Mouse (Mus musculus) ES-CJ7 (cell line): ENCODE results near the gene Pdzd8.

Experiments used
- DNase-seq: peaks from one replicate; pipeline ENCODE4 v3.0.0; 2011; ENCODE audit warnings: low read depth, low spot score

Pdzd8 gene

GRCm38 (mm10) chr19:59354906-59355305 lies 9.3 kb upstream of the Pdzd8 start:
- no peak for DNase-seq

- DNase-seq = no peak
Measured at GRCm38 (mm10) chr19:59352760-59353159, 7.2 kb upstream of the Pdzd8 start.

DNA sequence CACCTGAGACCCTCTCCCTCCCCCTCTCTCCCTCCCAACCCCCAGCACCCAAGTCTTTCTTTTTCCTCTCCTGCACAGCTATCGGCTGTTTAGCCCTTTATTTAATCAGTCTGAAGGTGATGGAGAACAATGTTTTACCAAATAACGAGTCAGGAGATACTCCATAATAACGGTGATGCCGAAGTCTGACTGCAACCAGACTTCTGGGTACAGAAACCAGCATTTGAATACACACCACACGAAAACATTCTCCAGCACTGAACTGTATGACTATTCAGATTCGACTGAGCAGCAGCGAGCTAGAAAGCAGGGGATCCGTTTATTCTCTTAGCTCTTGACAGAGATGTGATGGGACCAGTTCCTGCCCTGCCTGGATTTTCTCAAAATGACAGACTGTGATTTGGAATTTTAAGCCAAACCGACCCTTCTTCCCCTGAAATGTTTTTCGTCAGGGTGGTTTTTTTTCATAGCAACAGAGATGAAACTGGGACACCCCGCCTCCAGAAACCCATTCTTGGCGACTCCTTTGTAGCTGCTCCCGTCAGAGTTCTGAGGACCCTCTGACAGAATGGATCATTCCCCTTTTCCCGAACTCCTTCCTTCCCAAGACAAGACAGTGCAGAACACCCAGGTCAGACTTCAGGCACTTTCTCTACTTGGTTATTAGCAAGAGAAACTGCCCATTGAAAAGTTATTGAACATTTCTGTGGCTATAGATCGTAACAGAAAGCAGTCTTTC lies 5.7 kb upstream of the Pdzd8 start:
- no peak for DNase-seq

DNA sequence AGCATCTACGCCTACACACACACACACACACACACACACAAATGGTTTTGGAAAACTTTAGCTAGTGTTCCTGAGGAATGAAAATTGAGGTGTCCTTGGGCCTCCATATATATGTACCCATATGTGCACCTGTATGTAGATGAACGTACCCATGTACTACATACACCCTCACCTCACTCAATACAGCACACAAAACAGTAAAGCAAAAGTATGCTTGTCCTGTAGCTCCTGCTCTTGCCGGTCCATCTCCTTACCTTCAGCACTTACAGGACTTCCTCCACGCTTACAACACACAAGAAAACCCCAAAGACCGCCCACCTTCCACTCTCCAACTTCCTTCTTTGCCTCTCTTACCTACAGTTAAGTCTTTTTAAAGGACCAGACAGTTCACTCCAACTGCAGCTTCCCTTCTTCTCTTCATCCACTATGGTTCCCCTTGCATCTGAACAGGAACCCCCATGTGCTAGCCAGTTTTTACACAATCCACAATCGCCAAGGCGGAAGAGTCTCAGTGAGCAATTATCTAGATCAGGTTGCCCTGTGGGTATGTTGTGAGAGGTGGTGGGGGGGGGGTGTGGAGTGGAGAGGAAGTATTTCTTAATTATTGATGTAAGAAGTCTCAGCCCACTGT lies 4.8 kb upstream of the Pdzd8 start:
- DNase-seq = no peak

GRCm38 (mm10) chr19:59349329-59349960 lies 3.9 kb upstream of the Pdzd8 start:
- no peak for DNase-seq

DNA sequence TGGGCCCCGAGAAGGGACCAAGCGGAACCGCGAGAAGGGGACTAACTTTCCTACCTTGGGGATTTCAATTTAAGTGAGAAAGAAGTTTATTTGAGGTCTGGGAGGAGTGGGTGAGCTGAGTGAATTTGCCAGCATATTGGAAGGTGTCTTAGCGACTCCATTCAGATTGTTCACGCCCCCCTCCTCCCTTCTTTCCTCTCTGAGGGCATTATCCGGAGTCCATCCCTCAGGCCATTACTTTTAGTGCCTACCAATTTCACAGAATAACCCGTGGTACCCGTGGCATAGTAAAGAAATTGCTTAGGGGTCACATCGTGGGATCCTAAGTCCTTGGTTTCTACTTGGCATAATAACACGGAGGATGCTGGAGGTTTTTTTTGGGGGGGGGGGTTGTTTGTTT lies 745 bp upstream of the Pdzd8 start:
- DNase-seq = peak; percentile 21

DNA sequence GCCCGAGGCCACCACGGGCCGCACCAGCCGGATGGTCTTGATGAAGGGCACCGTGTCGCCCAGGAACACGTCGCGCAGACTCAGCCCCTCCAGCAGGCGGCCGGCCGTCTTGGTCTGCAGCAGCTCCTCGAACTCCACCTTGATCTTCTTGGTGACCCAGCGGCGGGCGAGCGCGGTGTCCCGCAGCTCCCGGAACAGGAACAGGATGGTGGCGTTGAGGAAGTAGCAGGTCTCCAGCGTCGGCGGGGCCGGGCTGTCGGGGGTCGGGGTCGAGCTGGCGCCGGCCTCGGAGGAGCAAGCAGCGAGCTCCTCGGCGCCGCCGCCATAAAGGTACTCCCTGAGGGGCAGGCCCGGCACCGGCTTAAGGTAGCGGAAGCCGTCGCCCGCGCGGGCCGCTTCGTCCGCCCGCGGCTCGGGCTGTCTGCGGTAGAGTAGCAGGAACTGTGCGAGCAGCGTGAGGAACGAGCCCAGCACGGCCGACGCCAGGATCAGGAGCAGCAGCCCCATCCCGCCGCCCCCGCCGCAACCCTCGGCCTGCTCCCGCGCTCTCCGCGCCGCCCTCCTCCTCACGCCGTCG lies 411 bp downstream of the Pdzd8 start:
- DNase-seq = peak; percentile 34

DNA sequence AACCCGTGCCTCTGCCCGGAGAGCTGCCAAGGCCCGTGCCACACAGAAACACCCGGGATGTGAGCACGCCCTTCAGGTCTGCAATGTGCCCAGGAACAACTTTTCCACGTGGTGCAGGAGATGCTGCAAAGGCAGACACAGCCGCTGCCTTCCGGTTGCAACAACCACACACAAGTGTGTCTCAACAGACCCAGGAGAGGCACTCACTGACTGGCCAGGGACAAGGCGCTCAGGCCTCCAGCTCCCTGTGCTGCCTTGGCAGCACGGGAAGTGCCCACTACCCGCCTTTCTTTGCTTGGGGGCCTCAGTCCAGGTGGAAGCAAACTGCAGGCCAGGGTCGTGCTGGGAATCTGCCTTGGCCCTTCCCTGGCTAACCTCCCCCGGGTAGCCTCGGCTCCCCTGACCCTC lies 1.3 kb downstream of the Pdzd8 start:
- peak; percentile 21 for DNase-seq

DNA sequence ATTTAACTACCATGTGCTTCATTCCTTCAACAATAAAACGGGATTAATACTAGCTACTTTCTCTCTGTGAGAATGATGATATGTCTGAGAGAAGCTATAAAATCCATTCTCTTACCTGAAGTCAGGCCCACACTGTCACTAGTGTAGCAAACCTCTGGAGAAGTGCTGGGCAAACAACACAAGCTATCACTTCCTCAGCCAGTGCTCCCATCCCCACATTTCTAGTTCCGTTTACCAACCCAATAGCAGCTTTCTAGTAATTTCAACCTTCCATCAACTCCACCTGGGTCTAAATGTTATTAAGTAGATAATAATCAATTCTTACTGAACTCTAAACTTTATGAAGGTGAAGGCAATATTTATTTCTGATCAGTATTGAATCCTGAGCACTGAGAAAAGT lies 2.6 kb downstream of the Pdzd8 start:
- DNase-seq = no peak

DNA sequence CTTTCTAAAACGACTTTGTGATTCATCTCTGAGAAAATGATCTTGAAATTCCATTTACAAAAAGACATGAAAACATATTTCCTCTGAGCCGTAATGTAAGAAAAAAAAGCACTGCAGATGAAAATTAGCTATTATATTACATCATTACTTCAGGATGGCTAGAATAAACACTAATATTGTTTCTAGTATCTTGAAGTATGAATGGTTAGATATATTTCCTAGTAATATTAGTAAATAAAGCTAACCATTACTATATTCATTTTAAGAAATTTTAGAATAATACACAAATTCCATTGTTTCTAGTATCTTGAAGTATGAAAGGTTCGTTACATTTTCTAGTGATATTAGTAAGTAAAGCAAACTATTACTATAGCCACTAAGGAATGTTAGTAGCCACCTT lies 5.7 kb downstream of the Pdzd8 start:
- DNase-seq = no peak

- DNase-seq = no peak
Measured at GRCm38 (mm10) chr19:59337872-59338681, 7.5 kb downstream of the Pdzd8 start.

- DNase-seq = no peak
Measured at GRCm38 (mm10) chr19:59336655-59337054, 8.9 kb downstream of the Pdzd8 start.

DNA sequence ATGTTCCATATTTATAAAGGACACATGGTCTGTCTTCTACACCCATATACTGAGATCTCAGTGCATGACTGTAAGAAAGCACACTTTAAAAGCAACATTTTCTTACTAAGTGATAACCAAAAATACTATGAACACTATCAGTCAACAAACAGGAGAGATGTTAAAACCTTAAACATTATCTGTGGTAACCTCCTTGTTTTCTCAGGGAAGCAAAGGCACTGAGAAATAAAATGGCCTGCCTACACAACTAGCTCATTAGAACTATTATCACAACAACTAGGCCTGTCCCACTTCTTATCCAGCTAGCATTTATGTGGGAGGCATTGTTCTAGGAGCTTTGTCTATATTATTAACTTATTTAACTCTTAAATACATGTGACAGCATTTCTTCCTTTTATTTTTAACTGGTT lies 14.8 kb downstream of the Pdzd8 start:
- DNase-seq = no peak

DNA sequence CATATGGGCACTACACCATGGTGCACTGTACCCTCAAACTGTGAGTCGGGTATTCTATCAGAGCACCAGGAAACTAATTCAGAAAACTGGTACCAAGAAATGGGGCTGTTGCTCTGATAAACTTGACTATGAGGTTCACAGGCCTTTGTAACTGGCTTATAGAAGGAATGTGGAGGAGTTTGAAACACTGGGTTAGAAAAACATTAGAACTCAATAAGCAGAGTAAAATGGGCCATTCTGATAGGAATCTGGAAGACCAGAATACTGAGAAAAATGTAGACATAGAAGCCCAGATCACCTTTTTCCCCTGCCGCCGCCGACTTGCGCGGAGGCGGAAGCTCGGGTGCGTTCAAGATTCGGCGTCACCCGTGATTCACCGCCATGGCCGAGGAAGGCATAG lies 23.6 kb downstream of the Pdzd8 start, which contains the start of gene Rps12-ps3:
TSS of gene Rps12-ps3 (plus strand) at position 301 of the 400 bp plus-strand sequence.
- DNase-seq = no peak

GRCm38 (mm10) chr19:59316571-59316970 lies 29.0 kb downstream of the Pdzd8 start:
- DNase-seq = peak; percentile 8

- no peak for DNase-seq
Measured at GRCm38 (mm10) chr19:59315308-59315707, 30.3 kb downstream of the Pdzd8 start.

DNA sequence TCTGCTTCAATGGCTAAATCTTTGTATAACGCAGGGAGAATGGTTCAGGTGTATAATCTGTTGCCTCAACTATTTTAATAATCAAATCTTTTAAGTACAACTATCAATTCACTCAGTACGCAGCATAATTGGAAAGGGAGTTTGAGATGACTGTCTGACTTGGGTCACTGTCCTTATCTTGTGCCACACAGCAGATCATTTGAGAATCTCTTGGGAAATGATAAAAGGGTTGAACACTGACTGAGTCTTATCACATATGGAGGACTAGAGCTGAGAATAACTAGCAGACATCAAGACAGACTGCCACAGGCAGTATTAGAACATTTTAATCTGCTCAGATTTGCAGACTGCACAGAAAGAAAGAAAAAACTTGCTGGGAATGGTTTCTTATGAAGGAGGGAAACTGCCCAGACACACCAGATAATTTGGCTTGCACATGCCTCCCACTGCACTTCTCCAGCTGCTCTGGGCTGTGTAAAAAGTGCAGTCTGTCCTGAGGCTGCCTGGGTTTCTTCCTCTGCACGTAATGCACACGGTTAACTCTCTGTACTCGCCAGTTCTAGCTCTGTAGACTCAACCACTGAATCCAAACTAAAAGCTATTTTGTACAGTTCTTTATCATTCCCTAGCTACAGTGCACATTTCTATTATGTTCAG lies 53.3 kb downstream of the Pdzd8 start:
- no peak for DNase-seq

DNA sequence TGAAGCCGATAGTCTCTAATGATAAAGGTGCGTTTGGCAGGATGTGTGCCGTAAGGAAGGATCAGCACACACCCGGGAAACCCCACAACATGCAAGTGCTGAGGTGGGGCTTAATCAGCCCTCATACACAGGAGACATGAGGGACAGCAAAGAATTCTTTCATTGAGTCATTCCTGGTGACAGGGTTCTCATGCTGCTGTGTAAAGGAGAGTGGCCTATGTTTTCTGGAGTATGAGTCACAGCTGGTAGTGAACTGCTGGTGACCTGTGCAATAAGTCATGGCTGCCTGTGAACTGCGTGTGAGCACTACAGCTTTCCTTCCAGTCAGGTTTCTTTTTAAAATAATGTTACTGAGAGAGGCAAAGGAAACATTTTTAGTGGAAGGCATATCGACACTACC lies 55.8 kb downstream of the Pdzd8 start:
- DNase-seq = no peak

DNA sequence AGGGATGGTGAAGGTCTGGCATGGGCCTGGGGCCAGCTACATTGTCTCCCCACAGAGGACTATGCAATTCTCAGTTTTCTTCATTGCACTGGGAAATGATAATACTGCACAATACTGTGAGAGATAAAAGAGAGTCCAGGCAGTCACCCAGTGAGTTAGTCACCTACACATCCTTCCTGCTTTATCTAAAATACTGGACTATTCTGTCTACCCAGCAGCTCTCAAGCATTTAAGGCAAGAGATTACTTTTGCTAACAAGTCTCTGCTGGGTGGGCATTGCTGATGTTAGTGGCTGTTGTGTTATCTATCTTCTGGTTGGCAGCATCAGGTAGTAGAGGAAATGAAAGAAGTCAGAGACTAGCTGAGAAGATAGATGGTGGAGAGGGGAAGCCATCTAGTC lies 56.5 kb downstream of the Pdzd8 start:
- DNase-seq = no peak

GRCm38 (mm10) chr19:59282001-59282400 lies 63.6 kb downstream of the Pdzd8 start:
- no peak for DNase-seq

- no peak for DNase-seq
Measured at GRCm38 (mm10) chr19:59280841-59281240, 64.7 kb downstream of the Pdzd8 start.
